Mouse (Mus musculus): ENCODE data around the gene Emc10. TPM values are rescaled to one million over a fixed set of nuclear protein-coding genes. Genes with fewer than 3 reads are reported as not detected.

The Emc10 gene
- total and polyA plus RNA-seq, 3 experiments: 91.4 to 149 TPM; not detected in 1

GRCm38 (mm10) chr7:44485572-44486195, 10.6 kb downstream of the Emc10 start:
- Histone ChIP-seq H3K79me2 (ENCODE audit: control insufficient read depth, insufficient read depth, low read length, poor library complexity) (no peaks in the 10 kb centered on the region), H3K4me1 (ENCODE audit: control insufficient read depth in 1 of 2, insufficient read depth in 2 of 2, low read length in 2 of 2) (peaks cover 4 to 23% of the 10 kb centered on the region in 2 experiments), H3K9me3 (replicated peaks; ENCODE audit: insufficient read depth, low read length) (no peaks in the 10 kb centered on the region), H3K4me3 (ENCODE audit: control insufficient read depth in 1 of 2, insufficient read depth in 1 of 2, low read depth in 2 of 2, low read length in 2 of 2) (no peak overlapping the region), H3K27ac (ENCODE audit: control insufficient read depth, low read depth, low read length) (no peak overlapping the region), H3K36me3 (ENCODE audit: control insufficient read depth in 1 of 2, insufficient read depth in 2 of 2, low read length in 2 of 2) (peaks cover 0 to 6% of the 10 kb centered on the region in 2 experiments; a peak in 2 of 4 replicates), H3K27me3 (ENCODE audit: control insufficient read depth in 1 of 2, insufficient read depth in 2 of 2, low read length in 2 of 2) (no peaks in the 10 kb centered on the region), H3K9ac (ENCODE audit: control insufficient read depth, low read depth, low read length, poor library complexity, severe bottlenecking) (no peak overlapping the region)
- no peak for TF ChIP-seq CHD2 (IDR thresholded peaks at IDR 0.05; ENCODE audit: low read length)
- no peak for TF ChIP-seq SIN3A (IDR thresholded peaks at IDR 0.05; ENCODE audit: low read length)
- no peak for TF ChIP-seq TAL1 (IDR thresholded peaks at IDR 0.05; ENCODE audit: low read length)
- no peak for TF ChIP-seq MEF2A (IDR thresholded peaks at IDR 0.05; ENCODE audit: extremely low read depth, insufficient replicate concordance, low read depth, low read length, poor library complexity, severe bottlenecking)
- no peak for TF ChIP-seq KAT2A (conservative IDR thresholded peaks at IDR 0.05; ENCODE audit: low read depth, low read length)
- no peak for TF ChIP-seq SMC3 (IDR thresholded peaks at IDR 0.05; ENCODE audit: low read depth, low read length)
- no peak for DNase-seq (ENCODE audit: low read depth, low spot score)

- DNase-seq (ENCODE audit: low read depth, low spot score): peak; percentile 75
- no peak overlapping the region for H3K9ac ChIP-seq (ENCODE audit: control insufficient read depth, low read depth, low read length, poor library complexity, severe bottlenecking)
- TF ChIP-seq GABPA (IDR thresholded peaks at IDR 0.05; ENCODE audit: low read depth, low read length) (no peak), RCOR1 (IDR thresholded peaks at IDR 0.05; ENCODE audit: low read depth, low read length) (no peak), MAX (IDR thresholded peaks at IDR 0.05; ENCODE audit: low read length) (no peak), SMC3 (IDR thresholded peaks at IDR 0.05; ENCODE audit: low read depth, low read length) (peak; percentile 66), ELF1 (IDR thresholded peaks at IDR 0.05; ENCODE audit: low read depth, low read length) (no peak), MYB (IDR thresholded peaks at IDR 0.05; ENCODE audit: low read depth, low read length) (no peak), BHLHE40 (IDR thresholded peaks at IDR 0.05; ENCODE audit: borderline replicate concordance, low read depth, low read length) (no peak), MYC (IDR thresholded peaks at IDR 0.05; ENCODE audit: low read depth, low read length) (no peak), KAT2A (conservative IDR thresholded peaks at IDR 0.05; ENCODE audit: low read depth, low read length) (no peak), TBP (IDR thresholded peaks at IDR 0.05; ENCODE audit: low read depth, low read length) (no peak), MXI1 (IDR thresholded peaks at IDR 0.05; ENCODE audit: low read depth, low read length) (no peak), ETS1 (IDR thresholded peaks at IDR 0.05; ENCODE audit: low read depth, low read length) (no peak), ZC3H11A (IDR thresholded peaks at IDR 0.05; ENCODE audit: low read depth, low read length) (peak; percentile 30; the same call in 1 of the 2 replicates), CTCF (IDR thresholded peaks at IDR 0.05 in 2 of 3, conservative IDR thresholded peaks at IDR 0.05 in 1 of 3; ENCODE audit: control insufficient read depth in 1 of 3, insufficient read depth in 1 of 3, low read depth in 2 of 3, low read length in 3 of 3, poor library complexity in 1 of 3, severe bottlenecking in 1 of 3) (peak; percentile 67 to 99 (median 67)), POLR2AphosphoS2 (IDR thresholded peaks at IDR 0.05; ENCODE audit: low read length) (no peak), RAD21 (IDR thresholded peaks at IDR 0.05; ENCODE audit: low read depth, low read length) (peak; percentile 73)
- no peaks in the 10 kb centered on the region for H3K9me3 ChIP-seq (replicated peaks; ENCODE audit: insufficient read depth, low read length)
- peaks cover 0 to 6% of the 10 kb centered on the region in 2 experiments; a peak in 2 of 4 replicates for H3K36me3 ChIP-seq (ENCODE audit: control insufficient read depth in 1 of 2, insufficient read depth in 2 of 2, low read length in 2 of 2)
- no peak overlapping the region for H3K4me3 ChIP-seq (ENCODE audit: control insufficient read depth in 1 of 2, insufficient read depth in 1 of 2, low read depth in 2 of 2, low read length in 2 of 2)
- peaks cover 4 to 28% of the 10 kb centered on the region in 2 experiments for H3K4me1 ChIP-seq (ENCODE audit: control insufficient read depth in 1 of 2, insufficient read depth in 2 of 2, low read length in 2 of 2)
- no peaks in the 10 kb centered on the region for H3K27me3 ChIP-seq (ENCODE audit: control insufficient read depth in 1 of 2, insufficient read depth in 2 of 2, low read length in 2 of 2)
- H3K79me2 ChIP-seq (ENCODE audit: control insufficient read depth, insufficient read depth, low read length, poor library complexity): no peaks in the 10 kb centered on the region
- H3K27ac ChIP-seq (ENCODE audit: control insufficient read depth, low read depth, low read length): no peak overlapping the region
These were observed 11.3 kb downstream of the Emc10 start for GRCm38 (mm10) chr7:44484841-44485571.
